In the genomic region with DNA sequence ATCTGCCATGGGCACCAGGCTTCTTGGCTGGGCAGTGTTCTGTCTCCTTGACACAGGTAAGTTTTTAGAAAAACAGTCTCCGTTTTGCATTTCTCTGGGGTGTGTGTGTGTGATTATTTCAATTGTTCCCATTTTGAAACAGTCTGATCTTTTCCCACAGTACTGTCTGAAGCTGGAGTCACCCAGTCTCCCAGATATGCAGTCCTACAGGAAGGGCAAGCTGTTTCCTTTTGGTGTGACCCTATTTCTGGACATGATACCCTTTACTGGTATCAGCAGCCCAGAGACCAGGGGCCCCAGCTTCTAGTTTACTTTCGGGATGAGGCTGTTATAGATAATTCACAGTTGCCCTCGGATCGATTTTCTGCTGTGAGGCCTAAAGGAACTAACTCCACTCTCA, we compare ENCODE assay signal across 16 mouse cellular contexts.
"Had no signal": no experiment of that assay in that cellular context is flagged by ENCODE, and none has a peak within 500 bp of the region (broad histone marks: within the 10 kb centered on the region; RNA-seq: fewer than 3 reads in every experiment).

No protein-coding gene starts in this region.

- H3K4me1 ChIP-seq: liver, embryonic 15.5 days; lung, embryonic 15.5 days; midbrain, embryonic 13.5 days; midbrain, embryonic 15.5 days; neural tube, embryonic 12.5 days; stomach, embryonic 15.5 days had no signal

- H3K27me3 ChIP-seq: liver, embryonic 15.5 days; lung, embryonic 15.5 days; midbrain, embryonic 13.5 days; midbrain, embryonic 15.5 days; neural tube, embryonic 12.5 days; stomach, embryonic 15.5 days had no signal

- DNase-seq: lung, adult 2 months; lung, postnatal 14 days; lung, postnatal 36 days; right cerebral cortex, postnatal 14 days; thymus, postnatal 14 days; thymus, postnatal 4 days had no signal

- H3K27ac ChIP-seq: liver, embryonic 15.5 days; lung, embryonic 15.5 days; macrophage; midbrain, embryonic 13.5 days; midbrain, embryonic 15.5 days; neural tube, embryonic 12.5 days; stomach, embryonic 15.5 days; stomach, postnatal 0 days had no signal

- H3K4me3 ChIP-seq: liver, embryonic 15.5 days; lung, embryonic 15.5 days; midbrain, embryonic 13.5 days; midbrain, embryonic 15.5 days; neural tube, embryonic 12.5 days; stomach, embryonic 15.5 days had no signal

- H3K9me3 ChIP-seq: liver, embryonic 15.5 days; lung, embryonic 15.5 days; midbrain, embryonic 13.5 days; midbrain, embryonic 15.5 days; neural tube, embryonic 12.5 days; stomach, embryonic 15.5 days had no signal

- H3K4me2 ChIP-seq: liver, embryonic 15.5 days; lung, embryonic 15.5 days; midbrain, embryonic 11.5 days; midbrain, embryonic 13.5 days; midbrain, embryonic 15.5 days; neural tube, embryonic 12.5 days; stomach, embryonic 15.5 days had no signal

- H3K36me3 ChIP-seq: liver, embryonic 15.5 days; lung, embryonic 15.5 days; midbrain, embryonic 13.5 days; midbrain, embryonic 15.5 days; neural tube, embryonic 12.5 days; stomach, embryonic 15.5 days had no signal

- ATAC-seq: lung, postnatal 0 days; midbrain, embryonic 13.5 days; midbrain, embryonic 15.5 days had no signal

- H3K9ac ChIP-seq: liver, embryonic 15.5 days; lung, embryonic 15.5 days; midbrain, embryonic 13.5 days; midbrain, embryonic 15.5 days; neural tube, embryonic 12.5 days; stomach, embryonic 15.5 days had no signal
